Mouse (Mus musculus) heart, adult 2 months (tissue): ENCODE measurements at regions not wholly inside any gene's neighbourhood (a gene's known extent, or its start where the extent isn't known, plus 50 kb on each side); places are given as distances from the start of the nearest gene placed in this dataset.
A peak's percentile ranks its signal among the peaks of the same experiment; 100 is the strongest.

Source experiments
- DNase-seq, 2 experiments: peaks; one replicate each; pipeline ENCODE4 v3.0.0; 2021
- H3K27ac ChIP-seq: fragments of 200-600 bp; 2 replicates; pipeline ENCODE4 v1.8.1; 2022
- H3K27me3 ChIP-seq: fragments of 200-500 bp; 2 replicates; pipeline ENCODE4 v1.6.1; 2012; ENCODE audit warnings: mild to moderate bottlenecking, low read length, inconsistent platforms, mixed read lengths; ENCODE audit not compliant: control insufficient read depth, insufficient read depth
- H3K36me3 ChIP-seq: fragments of 200-500 bp; 2 replicates; pipeline ENCODE4 v1.6.1; 2012; ENCODE audit warnings: low read length, inconsistent platforms; ENCODE audit not compliant: control insufficient read depth, insufficient read depth
- H3K4me1 ChIP-seq: fragments of 200-500 bp; 2 replicates; pipeline ENCODE4 v1.6.1; 2011; ENCODE audit warnings: low read length; ENCODE audit not compliant: control insufficient read depth, insufficient read depth
- H3K4me3 ChIP-seq: fragments of 200-600 bp; 2 replicates; pipeline ENCODE4 v1.8.1; 2022
- H3K79me2 ChIP-seq: fragments of 200-500 bp; replicated peaks from 2 replicates; pipeline ENCODE4 v1.6.1; 2012; ENCODE audit warnings: mild to moderate bottlenecking, inconsistent platforms, low read length, moderate library complexity, mixed read lengths; ENCODE audit not compliant: control insufficient read depth, insufficient read depth
- H3K9ac ChIP-seq: fragments of 200-500 bp; 2 replicates; pipeline ENCODE4 v1.6.1; 2012; ENCODE audit warnings: low read depth, mild to moderate bottlenecking, control low read depth, inconsistent platforms, low read length, mixed read lengths
- CTCF ChIP-seq: fragments of 200-600 bp; IDR thresholded peaks from 2 replicates; pipeline ENCODE4 v1.8.1; 2022; ENCODE audit warnings: antibody characterized with exemption, mild to moderate bottlenecking, moderate library complexity
- EP300 ChIP-seq: fragments of 200-500 bp; IDR thresholded peaks from 2 replicates; pipeline ENCODE4 v1.6.1; 2011; ENCODE audit warnings: low read depth, low read length, control low read depth; ENCODE audit not compliant: insufficient read depth
- POLR2A ChIP-seq: fragments of 200-500 bp; IDR thresholded peaks from 2 replicates; pipeline ENCODE4 v1.6.1; 2011; ENCODE audit warnings: mild to moderate bottlenecking, low read depth, low read length, control low read depth; ENCODE audit not compliant: insufficient read depth
- WGBS: fragments of 180-500 bp; shearing (Covaris S2); methylation state at CpG from one replicate; pipeline ENCODE4 v1.1.7; 2018; 5-methylcytosine and 5-hydroxymethylcytosine counted together
- intact Hi-C: fragments of 180-260 bp; cut with DNase I; formaldehyde crosslinking; loops from one replicate; pipeline ENCODE4 v1.15.1; 2025

GRCm38 (mm10) chr2:148180245-148180644 lies 133.5 kb upstream of the Foxa2 start:
- Histone ChIP-seq H3K27me3 (no peaks in the 10 kb centered on the region), H3K79me2 (no peaks in the 10 kb centered on the region), H3K36me3 (no peaks in the 10 kb centered on the region), H3K4me3 (no peak overlapping the region), H3K9ac (no peak overlapping the region), H3K27ac (no peak overlapping the region), H3K4me1 (peaks cover 7% of the 10 kb centered on the region)
- DNase-seq: no peak
- TF ChIP-seq POLR2A: no peak
- TF ChIP-seq EP300: no peak
- no peak for TF ChIP-seq CTCF
- intact Hi-C loops: no loop called here
- WGBS: 15% methylated on average over 2 of the region's 2 CpGs

DNA sequence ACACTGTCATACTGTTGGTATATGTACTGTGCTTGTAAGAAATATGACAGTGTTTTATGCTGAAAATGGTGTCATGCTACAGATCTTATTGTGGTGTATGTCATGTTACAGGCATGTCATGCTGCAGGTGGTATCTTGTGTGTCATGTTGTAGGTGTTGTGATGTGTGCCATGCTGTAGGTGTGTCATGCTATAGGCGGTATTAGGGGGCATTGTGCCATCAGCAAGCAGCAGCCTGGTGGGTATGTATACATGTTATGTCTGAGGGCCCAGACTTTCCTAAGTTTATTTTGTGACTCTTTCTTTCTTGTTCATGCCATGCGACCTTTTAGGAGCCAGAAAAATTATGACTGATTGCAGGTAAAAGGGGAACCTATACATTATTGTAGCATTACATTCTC lies 134.7 kb upstream of the Foxa2 start:
- Histone ChIP-seq H3K79me2 (no peaks in the 10 kb centered on the region), H3K4me1 (peaks cover 7% of the 10 kb centered on the region), H3K27ac (no peak overlapping the region), H3K36me3 (no peaks in the 10 kb centered on the region), H3K9ac (no peak overlapping the region), H3K4me3 (no peak overlapping the region), H3K27me3 (no peaks in the 10 kb centered on the region)
- intact Hi-C loops: no loop called here
- DNase-seq: no peak
- WGBS: 96% methylated on average over 2 of the region's 2 CpGs
- no peak for TF ChIP-seq POLR2A
- TF ChIP-seq EP300: no peak
- TF ChIP-seq CTCF: no peak

DNA sequence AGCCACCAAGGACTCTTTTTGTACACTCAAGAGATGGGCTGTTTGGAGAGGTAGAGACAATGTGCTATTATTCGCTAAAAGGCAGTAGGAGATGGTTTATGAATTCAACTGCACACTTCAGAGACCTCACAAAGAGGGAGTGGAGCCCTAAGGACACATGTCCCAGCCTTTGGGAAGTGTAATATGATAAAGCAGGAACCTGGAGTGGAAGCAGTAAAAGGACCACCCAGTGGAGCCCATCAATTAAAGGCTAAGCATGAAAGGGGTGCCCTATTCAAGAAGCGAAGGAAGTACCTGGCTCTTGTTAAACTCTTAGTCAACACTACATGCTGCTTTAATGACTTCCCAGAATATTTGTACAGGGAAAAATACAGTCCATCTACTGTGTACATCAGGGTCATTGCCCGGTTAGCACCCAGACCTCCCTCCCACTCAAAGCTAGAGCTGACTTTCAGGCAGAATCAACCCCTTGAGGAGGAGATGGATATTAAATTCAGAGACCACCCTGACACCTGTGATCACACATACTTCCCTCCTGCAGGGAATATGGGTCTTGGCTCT lies 135.8 kb upstream of the Foxa2 start:
- Histone ChIP-seq H3K4me1 (peaks cover 7% of the 10 kb centered on the region), H3K36me3 (no peaks in the 10 kb centered on the region), H3K79me2 (no peaks in the 10 kb centered on the region), H3K27me3 (no peaks in the 10 kb centered on the region), H3K27ac (no peak overlapping the region), H3K9ac (no peak overlapping the region), H3K4me3 (no peak overlapping the region)
- no peak for DNase-seq
- intact Hi-C loops: no loop called here
- WGBS: 96% methylated on average over 3 of the region's 3 CpGs
- no peak for TF ChIP-seq CTCF
- TF ChIP-seq EP300: no peak
- no peak for TF ChIP-seq POLR2A

DNA sequence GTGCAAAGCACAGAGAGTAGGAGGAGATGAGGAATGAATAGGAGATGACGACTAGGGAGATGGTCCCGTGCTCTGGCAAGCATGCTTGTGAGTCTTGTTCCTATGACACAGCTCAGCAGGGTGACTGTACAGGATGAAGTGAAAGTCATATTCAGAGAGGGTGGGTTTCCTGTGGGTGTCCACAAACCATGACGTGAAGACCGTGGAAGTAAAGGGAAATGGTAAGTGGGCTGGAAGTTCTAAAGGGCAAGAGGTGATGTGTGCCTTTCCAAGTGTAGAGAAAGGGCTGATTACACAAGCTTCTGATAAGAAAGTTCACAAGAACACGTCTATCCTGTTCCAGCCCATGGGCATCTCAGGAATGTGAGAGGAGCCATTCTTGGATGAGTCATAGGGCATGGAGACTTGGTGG lies 138.0 kb upstream of the Foxa2 start:
- Histone ChIP-seq H3K4me3 (no peak overlapping the region), H3K27me3 (no peaks in the 10 kb centered on the region), H3K27ac (no peak overlapping the region), H3K36me3 (no peaks in the 10 kb centered on the region), H3K9ac (no peak overlapping the region), H3K79me2 (no peaks in the 10 kb centered on the region), H3K4me1 (peaks cover 9% of the 10 kb centered on the region)
- 28% methylated on average over 5 of the region's 5 CpGs for WGBS
- intact Hi-C loops: no loop called here
- TF ChIP-seq CTCF (no peak), EP300 (no peak), POLR2A (no peak)
- DNase-seq: no peak

- 73% methylated on average over 7 of the region's 7 CpGs for WGBS
- no peak overlapping the region for H3K4me3 ChIP-seq
- intact Hi-C loops: no loop called here
Measured at GRCm38 (mm10) chr2:148186363-148186991, 139.7 kb upstream of the Foxa2 start.

DNA sequence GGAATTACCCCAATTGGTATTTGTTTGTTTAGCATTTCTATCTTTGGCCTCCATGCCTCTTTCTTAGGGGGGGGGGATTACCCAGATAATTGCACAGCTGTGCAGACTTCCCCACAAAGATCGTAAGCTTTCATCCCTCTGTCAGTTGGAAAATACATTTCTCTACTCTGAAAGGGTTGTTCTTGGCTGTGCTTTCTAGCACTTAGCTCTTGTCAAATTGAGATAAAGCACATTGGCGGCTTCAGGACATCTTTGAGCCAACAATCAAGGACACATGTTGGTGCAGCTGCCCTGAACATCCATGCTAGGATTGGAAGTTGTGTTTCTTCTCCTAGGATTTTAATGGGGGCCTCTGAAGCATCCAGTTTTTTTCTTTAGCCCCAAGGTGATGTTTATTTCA lies 142.1 kb upstream of the Foxa2 start:
- no peaks in the 10 kb centered on the region for H3K79me2 ChIP-seq
- no peaks in the 10 kb centered on the region for H3K27me3 ChIP-seq
- H3K9ac ChIP-seq: no peak overlapping the region
- peak in 1 of 2 experiments; percentile 46 for DNase-seq
- H3K27ac ChIP-seq: no peak overlapping the region
- H3K4me3 ChIP-seq: no peak overlapping the region
- H3K4me1 ChIP-seq: peaks cover 5% of the 10 kb centered on the region
- intact Hi-C loops: no loop called here
- H3K36me3 ChIP-seq: no peaks in the 10 kb centered on the region
- TF ChIP-seq EP300 (no peak), CTCF (no peak), POLR2A (no peak)
- WGBS: 24% methylated on average over 2 of the region's 2 CpGs

More at GRCm38 (mm10) chr2:148186363-148186991, 139.7 kb upstream of the Foxa2 start:
- no peaks in the 10 kb centered on the region for H3K27me3 ChIP-seq
- no peak overlapping the region for H3K9ac ChIP-seq
- H3K4me1 ChIP-seq: peaks cover 5% of the 10 kb centered on the region
- no peaks in the 10 kb centered on the region for H3K79me2 ChIP-seq
- no peak for DNase-seq
- TF ChIP-seq POLR2A: no peak
- TF ChIP-seq EP300: no peak
- no peak for TF ChIP-seq CTCF
- no peak overlapping the region for H3K27ac ChIP-seq
- no peaks in the 10 kb centered on the region for H3K36me3 ChIP-seq
